Mouse (Mus musculus) pancreas, adult 10 weeks (tissue): Measurements from ENCODE around the gene Vmn1r58. TPM values are rescaled to one million over a fixed set of nuclear protein-coding genes. Genes with fewer than 3 reads are reported as not detected.

Experiments used
- polyA plus RNA-seq: library from polyadenylated mRNA; stranded (reverse); fragments of 350-450 nt; fragmentation: Illumina TruSeq; extraction: RNeasy Lipid Tissue Mini Kit (QIAGEN cat#74804); gene quantifications from one replicate; pipeline ENCODE4 v1.2.3, GENCODE M21; 2015; ENCODE audit warnings: low read depth, low replicate concordance; ENCODE audit not compliant: insufficient read depth

Vmn1r58 gene
- polyA plus RNA-seq, result not detected

DNA sequence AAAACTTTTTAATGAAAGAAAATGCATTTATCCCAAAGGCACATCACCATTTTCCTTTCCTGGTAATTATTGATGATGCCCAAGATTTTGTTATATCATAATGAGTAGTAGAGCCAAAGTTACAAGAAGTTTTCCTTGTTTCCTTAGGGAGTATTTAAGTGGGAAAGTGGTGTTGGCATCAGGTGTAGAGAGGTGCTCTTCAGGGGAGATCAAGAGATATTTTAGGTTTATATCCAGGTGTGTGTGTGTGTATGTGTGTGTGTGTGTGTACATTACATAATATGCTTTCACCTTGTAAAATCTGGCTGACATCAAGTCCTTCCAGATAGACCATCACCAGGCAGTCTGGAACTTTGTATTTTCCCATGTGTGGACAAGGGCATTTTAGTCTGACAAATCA lies at the start of gene Vmn1r58:
TSS of gene Vmn1r58 (minus strand) at position 101 of the 400 bp plus-strand sequence.

DNA sequence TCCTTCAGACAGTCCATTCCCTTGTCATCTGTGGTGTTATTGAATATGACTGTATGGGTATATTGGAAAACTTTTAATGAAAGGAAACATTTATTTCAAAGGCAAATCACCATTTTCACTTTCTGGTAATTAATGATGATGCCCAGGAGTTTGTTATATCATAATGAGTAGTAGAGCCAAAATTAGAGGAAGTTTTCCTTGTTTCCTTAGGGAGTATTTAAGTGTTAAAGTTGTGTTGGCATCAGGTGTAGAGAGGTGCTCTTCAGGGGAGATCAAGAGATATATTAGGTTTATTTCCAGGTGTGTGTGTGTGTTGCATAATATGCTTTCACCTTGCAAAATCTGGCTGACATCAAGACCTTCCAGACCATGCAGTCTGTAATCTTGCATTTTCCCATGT lies 43.5 kb upstream of the Vmn1r58 start, which contains the start of gene Vmn1r59:
TSS of gene Vmn1r59 (minus strand) at position 101 of the 400 bp plus-strand sequence.

Other genes with a start within 250 kb of the Vmn1r58 start
- gene Vmn1r56, start 216.6 kb downstream of the Vmn1r58 start, polyA plus RNA-seq, result not detected
- gene Vmn1r57, start 194.9 kb downstream of the Vmn1r58 start, polyA plus RNA-seq, result not detected
- gene Gm5065, start 62.9 kb downstream of the Vmn1r58 start, polyA plus RNA-seq, result not detected
- gene Nlrp2, start 62.4 kb downstream of the Vmn1r58 start, polyA plus RNA-seq, result not detected
- gene Vmn1r59, start 43.4 kb upstream of the Vmn1r58 start, polyA plus RNA-seq, result not detected
- not detected for gene Vmn2r28, start 80.6 kb upstream of the Vmn1r58 start, polyA plus RNA-seq
- gene Vmn1r60, start 133.9 kb upstream of the Vmn1r58 start, polyA plus RNA-seq, result not detected
- gene Vmn1r61, start 199.9 kb upstream of the Vmn1r58 start, polyA plus RNA-seq, result not detected